8 mouse cellular contexts compared by ENCODE assay signal in genomic region chr9:107400060-107400511, GRCm38 (mm10). TPM values are rescaled to one million over a fixed set of nuclear protein-coding genes. Genes with fewer than 3 reads are reported as not detected.
DNase-seq lines count a peak whose midpoint lies in the region; ATAC-seq lines count a peak whose summit lies in the region.

No protein-coding gene starts in this region.

- H3K36me3 ChIP-seq in embryonic facial prominence, embryonic 13.5 days = no peaks in the 10 kb centered on the region
- H3K36me3 ChIP-seq in hindbrain, embryonic 13.5 days = no peaks in the 10 kb centered on the region
- H3K36me3 ChIP-seq in midbrain, embryonic 16.5 days (ENCODE audit: control insufficient read depth, insufficient read depth, low read length) = no peaks in the 10 kb centered on the region

- peak overlapping the region; percentile 90 for H3K4me2 ChIP-seq in embryonic facial prominence, embryonic 13.5 days
- H3K4me2 ChIP-seq in hindbrain, embryonic 13.5 days = peak overlapping the region; percentile 90
- peak overlapping the region; percentile 72 for H3K4me2 ChIP-seq in midbrain, embryonic 16.5 days (ENCODE audit: low read length)

- peaks cover 9% of the 10 kb centered on the region for H3K4me1 ChIP-seq in embryonic facial prominence, embryonic 13.5 days
- peaks cover 51% of the 10 kb centered on the region for H3K4me1 ChIP-seq in hindbrain, embryonic 13.5 days (replicated peaks)
- peaks cover 32% of the 10 kb centered on the region for H3K4me1 ChIP-seq in midbrain, embryonic 16.5 days (ENCODE audit: control insufficient read depth, insufficient read depth, low read length)

- ATAC-seq in embryonic facial prominence, embryonic 13.5 days (ENCODE audit: insufficient number of reproducible peaks, insufficient read depth, low FRiP score, low TSS enrichment, low read depth) = no peak
- peak; percentile 29 for ATAC-seq in hindbrain, embryonic 13.5 days (ENCODE audit: low FRiP score)
- ATAC-seq in midbrain, embryonic 16.5 days = peak; percentile 29
- ATAC-seq in megakaryocyte progenitor cell, adult 5-6 weeks (replicated peaks; ENCODE audit: poor library complexity) = no peak

- peak overlapping the region; percentile 72 for H3K9ac ChIP-seq in embryonic facial prominence, embryonic 13.5 days
- peak overlapping the region; percentile 95 for H3K9ac ChIP-seq in hindbrain, embryonic 13.5 days
- peak overlapping the region; percentile 91 for H3K9ac ChIP-seq in midbrain, embryonic 16.5 days (ENCODE audit: low read depth, low read length)

- WGBS in embryonic facial prominence, embryonic 13.5 days = 0% methylated on average over 40 of the region's 45 CpGs
- under 1% methylated on average over 29 of the region's 45 CpGs for WGBS in hindbrain, embryonic 13.5 days
- WGBS in midbrain, embryonic 16.5 days = 2% methylated on average over 29 of the region's 45 CpGs

- peak; percentile 64 for DNase-seq in retina, postnatal 1 day
- DNase-seq in retina, embryonic 14.5 days (ENCODE audit: low spot score) = no peak
- no peak for DNase-seq in left cerebral cortex, adult 18-20 months (ENCODE audit: low spot score in 2 of 2)
- DNase-seq in adipocyte (ENCODE audit: low spot score) = no peak

- no peaks in the 10 kb centered on the region for H3K9me3 ChIP-seq in embryonic facial prominence, embryonic 13.5 days
- no peaks in the 10 kb centered on the region for H3K9me3 ChIP-seq in hindbrain, embryonic 13.5 days
- no peaks in the 10 kb centered on the region for H3K9me3 ChIP-seq in midbrain, embryonic 16.5 days (replicated peaks; ENCODE audit: control insufficient read depth, low read length, poor library complexity, severe bottlenecking)

- peaks cover 85% of the 10 kb centered on the region for H3K27me3 ChIP-seq in embryonic facial prominence, embryonic 13.5 days
- peaks cover 40% of the 10 kb centered on the region for H3K27me3 ChIP-seq in hindbrain, embryonic 13.5 days
- no peaks in the 10 kb centered on the region for H3K27me3 ChIP-seq in midbrain, embryonic 16.5 days (ENCODE audit: control insufficient read depth, insufficient read depth, low read depth, low read length)

- no peak overlapping the region for H3K27ac ChIP-seq in embryonic facial prominence, embryonic 13.5 days
- H3K27ac ChIP-seq in hindbrain, embryonic 13.5 days = peak overlapping the region; percentile 87
- peak overlapping the region; percentile 78 for H3K27ac ChIP-seq in midbrain, embryonic 16.5 days (ENCODE audit: low read length)

- peak overlapping the region; percentile 67 for H3K4me3 ChIP-seq in embryonic facial prominence, embryonic 13.5 days
- peak overlapping the region; percentile 83 for H3K4me3 ChIP-seq in hindbrain, embryonic 13.5 days
- peak overlapping the region; percentile 81 for H3K4me3 ChIP-seq in midbrain, embryonic 16.5 days (ENCODE audit: low read depth, low read length)

RNA-seq across cellular contexts. Expression of gene Cacna2d2, which starts 0.7 kb away (rescaled TPM):
- 0.76 and 1.1 TPM in 2 replicates for polyA plus RNA-seq in embryonic facial prominence, embryonic 13.5 days (2015; fragmentation: Nextera tagmentation; extraction: Ambion mirVana)
- 7.6 and 8.3 TPM in 2 replicates for polyA plus RNA-seq in hindbrain, embryonic 13.5 days (2015; fragmentation: Nextera tagmentation; extraction: Ambion mirVana)
- 9.1 and 9.3 TPM in 2 replicates for polyA plus RNA-seq in midbrain, embryonic 16.5 days (2015; fragmentation: Nextera tagmentation; extraction: Ambion mirVana)
- total RNA-seq in left cerebral cortex, adult 18-20 months (2021) = 10 to 100 TPM; 24.3 to 29.7 TPM
- 0.42 and 1.5 TPM in 2 replicates for total RNA-seq in megakaryocyte progenitor cell, adult 5-6 weeks (2015)
- total RNA-seq in megakaryocyte progenitor cell, adult 5-6 weeks (2017) = 0.30 and 0.37 TPM in 2 replicates

RNA-seq across cellular contexts. Expression of gene 6430571L13Rik, which starts 59.7 kb away (rescaled TPM):
- 1.2 and 1.5 TPM in 2 replicates for polyA plus RNA-seq in embryonic facial prominence, embryonic 13.5 days (2015; fragmentation: Nextera tagmentation; extraction: Ambion mirVana)
- polyA plus RNA-seq in hindbrain, embryonic 13.5 days (2015; fragmentation: Nextera tagmentation; extraction: Ambion mirVana) = 7.8 and 8.3 TPM in 2 replicates
- polyA plus RNA-seq in midbrain, embryonic 16.5 days (2015; fragmentation: Nextera tagmentation; extraction: Ambion mirVana) = 10.2 and 11.2 TPM in 2 replicates
- 1 to 10 TPM; 4.1 to 4.2 TPM for total RNA-seq in left cerebral cortex, adult 18-20 months (2021)
- 0.07 TPM in 1 of 2 replicates, not detected in the other for total RNA-seq in megakaryocyte progenitor cell, adult 5-6 weeks (2015)
- total RNA-seq in megakaryocyte progenitor cell, adult 5-6 weeks (2017) = 0.08 and 0.17 TPM in 2 replicates

Comparison
In these comparisons a context has a peak if more than half of its experiments do, and no peak if none do; other contexts are left out.
1. ATAC-seq: peak in hindbrain, embryonic 13.5 days (single experiment) and midbrain, embryonic 16.5 days (single experiment); none in embryonic facial prominence, embryonic 13.5 days (single experiment) and megakaryocyte progenitor cell, adult 5-6 weeks (single experiment).
2. Peak in every context shown above with its lines, with median percentiles within 50 percentile points of each other: H3K4me2 ChIP-seq, H3K4me3 ChIP-seq and H3K9ac ChIP-seq.